ENCODE assay signal across 23 mouse cellular contexts in the genomic region with DNA sequence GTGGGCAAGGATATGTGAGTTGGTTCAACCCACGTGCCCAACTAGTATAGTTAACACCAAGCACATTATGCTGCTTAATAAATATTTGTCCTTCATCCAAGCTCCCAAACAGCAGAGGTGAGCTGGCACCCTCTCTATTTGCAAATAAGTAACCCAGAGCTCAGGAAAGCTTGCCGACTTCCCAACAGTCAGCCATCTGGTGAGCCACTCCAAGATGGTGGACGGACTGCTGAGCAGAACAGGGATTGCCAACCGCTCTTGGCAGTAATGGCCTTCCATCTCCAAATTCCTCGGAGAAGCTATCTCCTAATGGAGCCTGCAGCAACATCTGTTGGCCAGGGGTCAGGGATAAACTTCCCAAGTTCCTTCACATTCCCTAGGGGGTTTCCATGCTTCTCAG.
DNase-seq lines count a peak whose midpoint lies in the region; ATAC-seq and TF ChIP-seq lines count a peak whose summit lies in the region.
"Had no signal": no experiment of that assay in that cellular context is flagged by ENCODE, and none has a peak within 500 bp of the region (broad histone marks: within the 10 kb centered on the region; RNA-seq: fewer than 3 reads in every experiment).

No protein-coding gene starts in this region.

- 23% methylated on average over 5 of the region's 5 CpGs for WGBS in cerebellum, adult 2 months

- ATAC-seq in cerebellum, adult (ENCODE audit: insufficient number of reproducible peaks, low FRiP score, low TSS enrichment) = no peak
- ATAC-seq: forebrain, embryonic 15.5 days; intestine, postnatal 0 days; Patski had no signal

- no peaks in the 10 kb centered on the region for H3K27me3 ChIP-seq in cerebellum, adult 2 months (ENCODE audit: control insufficient read depth, insufficient read depth, low read length)
- H3K27me3 ChIP-seq: CH12.LX; embryonic facial prominence, embryonic 13.5 days; forebrain, embryonic 12.5 days; forebrain, embryonic 15.5 days; hindbrain, embryonic 12.5 days; hindbrain, embryonic 15.5 days had no signal

- H3K4me1 ChIP-seq in cerebellum, adult 2 months (ENCODE audit: control insufficient read depth, insufficient read depth, low read length) = no peaks in the 10 kb centered on the region
- H3K4me1 ChIP-seq: embryonic facial prominence, embryonic 10.5 days; embryonic facial prominence, embryonic 13.5 days; forebrain, embryonic 12.5 days; forebrain, embryonic 15.5 days; hindbrain, embryonic 12.5 days; hindbrain, embryonic 15.5 days had no signal

- H3K4me3 ChIP-seq in cerebellum, adult 2 months (replicated peaks; ENCODE audit: insufficient read depth, low read depth, low read length) = no peak overlapping the region
- H3K4me3 ChIP-seq: embryonic facial prominence, embryonic 10.5 days; embryonic facial prominence, embryonic 13.5 days; erythroblast, embryonic 14.5 days; forebrain, embryonic 12.5 days; forebrain, embryonic 15.5 days; heart, adult 2 months; hindbrain, embryonic 12.5 days; hindbrain, embryonic 15.5 days had no signal

- DNase-seq in cerebellum, adult 2 months = peak; percentile 30 to 59
- peak; percentile 28 to 32 for DNase-seq in cerebellum, postnatal 36 days
- DNase-seq in cerebellum, postnatal 4 days (ENCODE audit: low spot score in 2 of 2) = no peak
- peak; percentile 18 for DNase-seq in kidney, adult 9 months
- DNase-seq in kidney, postnatal 4 days = no peak
- no peak for DNase-seq in spleen, adult 18-20 months
- DNase-seq: adrenal gland, postnatal 10 days; adrenal gland, postnatal 36 days; B cell, adult 2 months; embryo, embryonic 11 days; gastrocnemius, postnatal 25 days; heart, adult 2 months had no signal

- TF ChIP-seq POLR2A in cerebellum, adult 2 months (IDR thresholded peaks at IDR 0.05; ENCODE audit: borderline replicate concordance, insufficient read depth, low read length) = no peak

- no peak for TF ChIP-seq CTCF in cerebellum, adult 2 months (IDR thresholded peaks at IDR 0.05; ENCODE audit: borderline replicate concordance, insufficient read depth, low read depth, low read length)

- H3K27ac ChIP-seq in cerebellum, adult 2 months (ENCODE audit: insufficient read depth, low read length) = no peak overlapping the region
- H3K27ac ChIP-seq: embryonic facial prominence, embryonic 10.5 days; embryonic facial prominence, embryonic 13.5 days; forebrain, embryonic 12.5 days; forebrain, embryonic 15.5 days; heart, adult 2 months; hindbrain, embryonic 12.5 days; hindbrain, embryonic 15.5 days had no signal

Comparison
In these comparisons a context has a peak if more than half of its experiments do, and no peak if none do; other contexts are left out.
1. DNase-seq: peak in cerebellum, adult 2 months (2 of 2), cerebellum, postnatal 36 days (2 of 2) and kidney, adult 9 months (single experiment); none in cerebellum, postnatal 4 days (0 of 2), kidney, postnatal 4 days (0 of 2) and spleen, adult 18-20 months (0 of 2).